Mouse (Mus musculus): Measurements from ENCODE around the gene Ctbp2. TPM values are rescaled to one million over a fixed set of nuclear protein-coding genes. Genes with fewer than 3 reads are reported as not detected.

Gene Ctbp2
- polyA plus RNA-seq (2015; fragmentation: Nextera tagmentation; extraction: Ambion mirVana), result 78.3 and 80.2 TPM in 2 replicates

DNA sequence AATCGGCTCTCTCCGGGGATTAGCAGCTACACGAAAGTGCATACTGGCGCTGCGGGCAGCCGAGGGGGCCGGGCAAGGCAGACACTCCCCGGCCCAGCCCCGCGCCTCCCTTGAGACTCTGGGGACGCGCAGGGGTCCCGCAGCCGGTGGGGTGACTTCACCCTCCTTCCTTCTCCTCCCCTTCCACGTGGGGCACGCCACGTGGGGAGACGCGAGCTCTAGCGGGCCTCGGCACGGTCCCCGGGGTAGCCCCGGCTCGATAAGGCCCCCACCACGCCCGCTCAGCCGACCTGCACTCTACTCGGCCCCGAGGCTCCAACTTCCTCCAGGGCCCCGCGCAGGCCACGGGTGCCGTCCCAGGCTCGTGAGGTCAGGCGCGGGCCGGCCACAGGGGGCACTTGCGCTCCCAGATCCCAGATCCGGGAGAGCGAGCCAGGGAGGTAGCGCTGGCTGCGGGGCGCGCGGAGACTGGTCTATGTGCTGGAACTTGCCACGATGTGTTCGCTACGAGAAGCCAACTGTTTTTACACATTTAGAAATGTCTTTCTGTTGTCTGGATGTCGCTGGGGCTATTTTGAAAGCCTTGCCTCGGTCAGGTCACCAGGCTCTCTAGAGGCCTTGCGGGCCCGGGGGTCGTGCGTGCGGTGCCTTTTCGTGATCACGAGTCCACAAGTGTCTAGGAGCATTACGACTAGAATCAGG lies at the start of gene Ctbp2:
TSS of gene Ctbp2 (minus strand) at position 356 of the 702 bp plus-strand sequence.
- ATAC-seq, result peak; percentile 90
- H3K4me1 ChIP-seq (ENCODE audit: control insufficient read depth, insufficient read depth, low read length), result peaks cover 19% of the 10 kb centered on the region
- peak within 1 kb of the TSS; percentile 100 for H3K27ac ChIP-seq (ENCODE audit: low read length)
- H3K36me3 ChIP-seq (ENCODE audit: control insufficient read depth, insufficient read depth, low read length), result no peaks in the 10 kb centered on the region
- under 1% methylated on average over 50 of the region's 59 CpGs for WGBS
- peak within 1 kb of the TSS; percentile 93 for H3K4me2 ChIP-seq (ENCODE audit: low read depth, low read length)
- no peaks in the 10 kb centered on the region for H3K27me3 ChIP-seq (replicated peaks; ENCODE audit: control insufficient read depth, insufficient read depth, low read length)
- H3K9ac ChIP-seq (ENCODE audit: low read depth, low read length), result peak within 1 kb of the TSS; percentile 98
- peak within 1 kb of the TSS; percentile 94 for H3K4me3 ChIP-seq (ENCODE audit: low read length)
- no peaks in the 10 kb centered on the region for H3K9me3 ChIP-seq (ENCODE audit: control insufficient read depth, low read length)

GRCm38 (mm10) chr7:133171403-133172032 lies 47.4 kb upstream of the Ctbp2 start:
- no peaks in the 10 kb centered on the region for H3K9me3 ChIP-seq (ENCODE audit: control insufficient read depth, low read length)
- 73% methylated on average over 4 of the region's 4 CpGs for WGBS
- ATAC-seq, result no peak

GRCm38 (mm10) chr7:133168928-133169327 lies 44.8 kb upstream of the Ctbp2 start:
- 83% methylated on average over 3 of the region's 3 CpGs for WGBS
- Histone ChIP-seq H3K36me3 (ENCODE audit: control insufficient read depth, insufficient read depth, low read length) (no peaks in the 10 kb centered on the region), H3K27me3 (replicated peaks; ENCODE audit: control insufficient read depth, insufficient read depth, low read length) (no peaks in the 10 kb centered on the region), H3K4me1 (ENCODE audit: control insufficient read depth, insufficient read depth, low read length) (peaks cover 7% of the 10 kb centered on the region; the same call in 1 of the 2 replicates), H3K4me2 (ENCODE audit: low read depth, low read length) (no peak overlapping the region), H3K9me3 (ENCODE audit: control insufficient read depth, low read length) (no peaks in the 10 kb centered on the region), H3K4me3 (ENCODE audit: low read length) (no peak overlapping the region), H3K9ac (ENCODE audit: low read depth, low read length) (no peak overlapping the region), H3K27ac (ENCODE audit: low read length) (no peak overlapping the region)
- ATAC-seq, result no peak

More at GRCm38 (mm10) chr7:133171403-133172032, 47.4 kb upstream of the Ctbp2 start:
- no peak overlapping the region for H3K4me2 ChIP-seq (ENCODE audit: low read depth, low read length)
- H3K4me3 ChIP-seq (ENCODE audit: low read length), result no peak overlapping the region
- H3K36me3 ChIP-seq (ENCODE audit: control insufficient read depth, insufficient read depth, low read length), result no peaks in the 10 kb centered on the region
- H3K27me3 ChIP-seq (replicated peaks; ENCODE audit: control insufficient read depth, insufficient read depth, low read length), result no peaks in the 10 kb centered on the region
- no peak overlapping the region for H3K9ac ChIP-seq (ENCODE audit: low read depth, low read length)
- H3K27ac ChIP-seq (ENCODE audit: low read length), result 0 out of 2 replicates have a peak overlapping the region, but pooled peaks have one; percentile 5
- no peaks in the 10 kb centered on the region for H3K4me1 ChIP-seq (ENCODE audit: control insufficient read depth, insufficient read depth, low read length)

DNA sequence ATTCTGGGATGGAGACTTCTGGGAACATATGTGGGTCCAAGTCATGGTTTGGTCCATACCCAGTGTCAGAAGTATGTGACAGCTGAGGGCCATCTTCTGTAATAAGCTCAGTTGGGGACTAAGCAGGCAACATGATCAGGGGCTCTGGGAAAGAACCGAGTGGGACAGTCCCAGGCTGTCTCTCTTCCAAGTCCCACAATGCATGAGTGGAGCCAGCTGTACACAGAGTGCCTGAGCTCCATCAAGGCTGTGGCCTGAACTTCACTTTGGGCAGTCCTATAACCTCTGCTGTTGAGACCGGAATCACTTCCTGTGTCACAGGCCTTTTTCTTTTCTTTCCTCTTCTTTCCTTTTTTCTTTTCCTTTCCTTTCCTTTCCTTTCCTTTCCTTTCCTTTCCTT lies 43.7 kb upstream of the Ctbp2 start:
- Histone ChIP-seq H3K4me3 (ENCODE audit: low read length) (no peak overlapping the region), H3K27me3 (replicated peaks; ENCODE audit: control insufficient read depth, insufficient read depth, low read length) (no peaks in the 10 kb centered on the region), H3K27ac (ENCODE audit: low read length) (no peak overlapping the region), H3K9ac (ENCODE audit: low read depth, low read length) (no peak overlapping the region), H3K36me3 (ENCODE audit: control insufficient read depth, insufficient read depth, low read length) (no peaks in the 10 kb centered on the region), H3K4me1 (ENCODE audit: control insufficient read depth, insufficient read depth, low read length) (peaks cover 8% of the 10 kb centered on the region), H3K9me3 (ENCODE audit: control insufficient read depth, low read length) (no peaks in the 10 kb centered on the region), H3K4me2 (ENCODE audit: low read depth, low read length) (no peak overlapping the region)
- no peak for ATAC-seq
- 76% methylated on average over 2 of the region's 2 CpGs for WGBS

GRCm38 (mm10) chr7:133164770-133165169 lies 40.6 kb upstream of the Ctbp2 start:
- Histone ChIP-seq H3K27me3 (replicated peaks; ENCODE audit: control insufficient read depth, insufficient read depth, low read length) (no peaks in the 10 kb centered on the region), H3K36me3 (ENCODE audit: control insufficient read depth, insufficient read depth, low read length) (no peaks in the 10 kb centered on the region), H3K27ac (ENCODE audit: low read length) (no peak overlapping the region), H3K9ac (ENCODE audit: low read depth, low read length) (no peak overlapping the region), H3K9me3 (ENCODE audit: control insufficient read depth, low read length) (no peaks in the 10 kb centered on the region), H3K4me3 (ENCODE audit: low read length) (no peak overlapping the region), H3K4me2 (ENCODE audit: low read depth, low read length) (no peak overlapping the region), H3K4me1 (ENCODE audit: control insufficient read depth, insufficient read depth, low read length) (peaks cover 20% of the 10 kb centered on the region)
- ATAC-seq, result peak; percentile 14; the same call in 1 of the 2 replicates
- 20% methylated on average over 2 of the region's 2 CpGs for WGBS

DNA sequence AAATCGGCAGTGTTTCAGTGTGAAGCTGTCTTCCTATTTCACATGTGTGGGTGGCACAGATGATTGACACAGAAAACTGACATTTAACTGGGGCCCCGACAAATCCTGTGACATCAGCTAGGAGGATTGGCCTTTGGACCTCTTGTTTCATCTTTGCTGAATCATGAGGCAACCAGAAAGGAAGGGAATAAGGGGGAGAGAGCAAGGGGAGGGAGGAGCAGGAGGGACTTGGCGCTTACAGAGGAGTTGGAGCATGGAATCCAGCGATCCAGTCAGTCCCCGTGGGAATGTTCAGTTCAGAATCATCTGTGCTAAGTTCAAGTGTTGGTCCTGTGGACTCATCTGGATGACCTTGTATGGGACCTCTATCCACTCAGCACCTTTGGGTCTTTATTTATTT lies 38.9 kb upstream of the Ctbp2 start:
- Histone ChIP-seq H3K4me1 (ENCODE audit: control insufficient read depth, insufficient read depth, low read length) (peaks cover 20% of the 10 kb centered on the region), H3K4me3 (ENCODE audit: low read length) (no peak overlapping the region), H3K27me3 (replicated peaks; ENCODE audit: control insufficient read depth, insufficient read depth, low read length) (no peaks in the 10 kb centered on the region), H3K4me2 (ENCODE audit: low read depth, low read length) (no peak overlapping the region), H3K36me3 (ENCODE audit: control insufficient read depth, insufficient read depth, low read length) (no peaks in the 10 kb centered on the region), H3K9ac (ENCODE audit: low read depth, low read length) (no peak overlapping the region), H3K9me3 (ENCODE audit: control insufficient read depth, low read length) (no peaks in the 10 kb centered on the region), H3K27ac (ENCODE audit: low read length) (no peak overlapping the region)
- peak; percentile 75 for ATAC-seq
- 48% methylated on average over 5 of the region's 5 CpGs for WGBS

GRCm38 (mm10) chr7:133162131-133162530 lies 38.0 kb upstream of the Ctbp2 start:
- peaks cover 20% of the 10 kb centered on the region for H3K4me1 ChIP-seq (ENCODE audit: control insufficient read depth, insufficient read depth, low read length)
- H3K9me3 ChIP-seq (ENCODE audit: control insufficient read depth, low read length), result no peaks in the 10 kb centered on the region
- H3K4me2 ChIP-seq (ENCODE audit: low read depth, low read length), result no peak overlapping the region
- H3K9ac ChIP-seq (ENCODE audit: low read depth, low read length), result no peak overlapping the region
- H3K27me3 ChIP-seq (replicated peaks; ENCODE audit: control insufficient read depth, insufficient read depth, low read length), result no peaks in the 10 kb centered on the region
- no peak overlapping the region for H3K4me3 ChIP-seq (ENCODE audit: low read length)
- ATAC-seq, result peak; percentile 34
- peak overlapping the region; percentile 29; the same call in 1 of the 2 replicates for H3K27ac ChIP-seq (ENCODE audit: low read length)
- no peaks in the 10 kb centered on the region for H3K36me3 ChIP-seq (ENCODE audit: control insufficient read depth, insufficient read depth, low read length)
- 30% methylated on average over 2 of the region's 2 CpGs for WGBS

DNA sequence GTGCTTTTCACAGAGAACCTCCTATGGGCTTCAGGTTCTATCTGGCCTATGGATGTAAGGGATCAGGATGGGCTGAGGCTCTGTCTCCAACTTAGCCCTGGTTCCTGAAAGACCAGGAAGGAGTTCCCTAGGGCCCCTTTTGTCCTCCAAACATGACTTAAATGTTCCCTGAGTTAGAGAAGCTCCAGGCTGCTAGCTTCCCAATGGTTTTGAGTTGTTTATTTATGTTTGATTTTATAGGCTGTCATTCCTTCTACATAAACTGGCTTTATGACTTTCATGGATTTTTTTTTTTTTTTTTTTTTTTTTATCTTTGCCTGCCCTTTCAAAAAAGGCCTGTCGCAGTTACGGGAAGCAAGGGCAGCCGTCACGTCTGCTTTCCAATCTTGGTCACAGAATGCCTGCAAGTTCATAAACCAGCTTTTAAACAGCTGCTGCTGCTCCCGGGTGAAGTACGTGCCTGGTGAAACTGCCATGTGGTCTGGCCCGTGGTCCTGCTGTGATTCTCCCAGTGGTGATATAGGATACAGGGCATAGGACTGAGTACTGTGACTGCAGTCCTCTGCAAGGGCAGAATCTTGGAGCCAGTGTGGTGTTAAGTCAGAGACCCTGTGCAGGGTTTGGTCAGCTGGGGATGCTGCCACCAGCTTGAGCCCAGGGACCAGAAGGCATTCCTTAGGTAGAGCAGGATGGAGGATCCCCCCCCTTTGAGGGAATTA lies 37.4 kb upstream of the Ctbp2 start:
- Histone ChIP-seq H3K4me1 (ENCODE audit: control insufficient read depth, insufficient read depth, low read length) (peaks cover 20% of the 10 kb centered on the region), H3K27me3 (replicated peaks; ENCODE audit: control insufficient read depth, insufficient read depth, low read length) (no peaks in the 10 kb centered on the region), H3K4me3 (ENCODE audit: low read length) (no peak overlapping the region), H3K36me3 (ENCODE audit: control insufficient read depth, insufficient read depth, low read length) (no peaks in the 10 kb centered on the region), H3K27ac (ENCODE audit: low read length) (peak overlapping the region; percentile 30; the same call in 1 of the 2 replicates), H3K9ac (ENCODE audit: low read depth, low read length) (no peak overlapping the region), H3K9me3 (ENCODE audit: control insufficient read depth, low read length) (no peaks in the 10 kb centered on the region), H3K4me2 (ENCODE audit: low read depth, low read length) (no peak overlapping the region)
- 40% methylated on average over 7 of the region's 7 CpGs for WGBS
- peak; percentile 61 for ATAC-seq

- ATAC-seq, result no peak
- Histone ChIP-seq H3K36me3 (ENCODE audit: control insufficient read depth, insufficient read depth, low read length) (no peaks in the 10 kb centered on the region), H3K9ac (ENCODE audit: low read depth, low read length) (no peak overlapping the region), H3K4me2 (ENCODE audit: low read depth, low read length) (no peak overlapping the region), H3K4me3 (ENCODE audit: low read length) (no peak overlapping the region), H3K27ac (ENCODE audit: low read length) (no peak overlapping the region), H3K4me1 (ENCODE audit: control insufficient read depth, insufficient read depth, low read length) (peaks cover 13% of the 10 kb centered on the region), H3K9me3 (ENCODE audit: control insufficient read depth, low read length) (no peaks in the 10 kb centered on the region), H3K27me3 (replicated peaks; ENCODE audit: control insufficient read depth, insufficient read depth, low read length) (no peaks in the 10 kb centered on the region)
- 91% methylated on average over 3 of the region's 3 CpGs for WGBS
These were observed 35.4 kb upstream of the Ctbp2 start for GRCm38 (mm10) chr7:133159519-133159918.
